Mouse (Mus musculus) heart, embryonic 16.5 days (tissue): ENCODE data around the gene Ms4a1. TPM values are rescaled to one million over a fixed set of nuclear protein-coding genes. Genes with fewer than 3 reads are reported as not detected.
"Not testable (repeated sequence)": the region's sequence is repeated elsewhere in the genome, so short reads cannot be mapped to it uniquely, and the experiment has no call there.

Experiments
- ATAC-seq: fragments of 200-750 bp; cut with Nextera tagmentation; replicated peaks from 2 replicates; pipeline ENCODE4 v1.8.0; 2017; ENCODE audit warnings: moderate number of reproducible peaks; ENCODE audit not compliant: insufficient read depth, low FRiP score; ENCODE audit errors: extremely low read depth
- H3K27ac ChIP-seq: fragments of 300-500 bp; sonication (generic); 2 replicates; pipeline ENCODE4 v1.5.1; 2014; ENCODE audit warnings: mild to moderate bottlenecking, low read length, control low read depth, moderate library complexity
- H3K27me3 ChIP-seq: fragments of 300-500 bp; sonication (generic); 2 replicates; pipeline ENCODE4 v1.6.1; 2014; ENCODE audit warnings: low read length, mixed read lengths; ENCODE audit not compliant: control insufficient read depth, insufficient read depth
- H3K36me3 ChIP-seq: fragments of 300-500 bp; sonication (generic); 2 replicates; pipeline ENCODE4 v1.6.1; 2014; ENCODE audit not compliant: control insufficient read depth, insufficient read depth
- H3K4me1 ChIP-seq: fragments of 300-500 bp; sonication (generic); 2 replicates; pipeline ENCODE4 v1.6.1; 2014; ENCODE audit warnings: low read length, mixed read lengths; ENCODE audit not compliant: control insufficient read depth, insufficient read depth
- H3K4me2 ChIP-seq: fragments of 300-500 bp; sonication (generic); 2 replicates; pipeline ENCODE4 v1.6.1; 2014; ENCODE audit warnings: low read depth, mild to moderate bottlenecking, control low read depth, low read length
- H3K4me3 ChIP-seq: fragments of 300-500 bp; sonication (generic); 2 replicates; pipeline ENCODE4 v1.5.1; 2014; ENCODE audit warnings: mild to moderate bottlenecking, control low read depth, low read length
- H3K9ac ChIP-seq: fragments of 300-500 bp; sonication (generic); 2 replicates; pipeline ENCODE4 v1.6.1; 2014; ENCODE audit warnings: low read length, control low read depth
- H3K9me3 ChIP-seq: fragments of 300-500 bp; sonication (generic); replicated peaks from 2 replicates; pipeline ENCODE4 v1.6.1; 2016; ENCODE audit warnings: low read length; ENCODE audit not compliant: control insufficient read depth
- WGBS: fragments of 180-500 bp; shearing (Covaris S2); extraction: QIAGEN DNeasy Blood & Tissue Kit; methylation state at CpG from one replicate; pipeline ENCODE4 v1.1.7; 2014; 5-methylcytosine and 5-hydroxymethylcytosine counted together
- polyA plus RNA-seq: library from polyadenylated mRNA; unstranded; fragments of >200 nt; fragmentation: Nextera tagmentation; extraction: Ambion mirVana; gene quantifications from 2 replicates; pipeline ENCODE4 v1.2.1, GENCODE M21; 2015

Ms4a1 gene
- polyA plus RNA-seq, 1 experiment from 2014 or later = not detected

DNA sequence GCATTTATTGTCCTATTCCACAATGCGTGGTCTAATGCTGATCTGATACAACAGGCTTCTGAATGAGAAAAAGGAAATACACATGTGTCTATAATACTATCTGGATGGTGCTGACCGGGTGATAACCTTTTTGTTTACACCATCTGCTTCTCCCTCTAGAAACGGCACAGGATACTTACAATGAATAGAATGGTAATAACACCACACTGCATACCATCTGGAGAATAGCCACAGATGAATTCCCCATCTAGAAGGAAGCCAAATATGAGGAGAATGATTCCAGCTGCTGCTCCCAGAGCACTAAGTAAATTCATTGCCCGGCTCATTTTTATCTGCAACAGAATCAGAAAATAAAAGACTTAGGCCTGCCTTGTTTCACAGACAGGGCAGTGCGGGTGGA lies 10.4 kb upstream of the Ms4a1 start:
- H3K27me3 ChIP-seq = no peaks in the 10 kb centered on the region
- 58% methylated on average over 5 of the region's 5 CpGs for WGBS
- no peak overlapping the region for H3K4me2 ChIP-seq
- no peak overlapping the region for H3K27ac ChIP-seq
- ATAC-seq = no peak
- H3K36me3 ChIP-seq = no peaks in the 10 kb centered on the region
- H3K9me3 ChIP-seq = no peaks in the 10 kb centered on the region
- H3K4me1 ChIP-seq = no peaks in the 10 kb centered on the region
- H3K4me3 ChIP-seq = no peak overlapping the region
- no peak overlapping the region for H3K9ac ChIP-seq

DNA sequence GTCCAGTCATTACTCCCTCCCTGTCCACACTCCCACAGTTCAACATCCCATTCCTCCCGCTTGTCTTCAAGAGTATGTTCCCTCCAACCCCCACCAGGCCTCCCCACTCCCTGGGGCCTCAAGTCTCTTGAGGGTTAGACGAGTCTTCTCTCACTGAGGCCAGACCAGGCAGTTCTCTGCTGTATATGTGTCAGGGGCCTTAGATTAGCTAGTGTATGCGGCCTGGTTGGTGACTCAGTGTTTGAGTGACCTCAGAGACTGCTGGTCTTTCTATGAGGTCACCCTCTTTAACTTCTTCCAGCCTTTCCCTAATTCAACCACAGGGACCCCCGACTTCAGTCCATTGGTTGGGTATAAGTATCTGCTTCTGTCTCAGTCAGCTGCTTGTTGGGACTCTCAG lies 915 bp upstream of the Ms4a1 start:
- WGBS = 63% methylated on average over 4 of the region's 4 CpGs
- Histone ChIP-seq H3K9me3 (no peaks in the 10 kb centered on the region), H3K27me3 (no peaks in the 10 kb centered on the region), H3K4me1 (no peaks in the 10 kb centered on the region), H3K4me2 (no peak overlapping the region), H3K9ac (no peak overlapping the region), H3K4me3 (no peak overlapping the region), H3K27ac (no peak overlapping the region), H3K36me3 (no peaks in the 10 kb centered on the region)
- no peak for ATAC-seq

DNA sequence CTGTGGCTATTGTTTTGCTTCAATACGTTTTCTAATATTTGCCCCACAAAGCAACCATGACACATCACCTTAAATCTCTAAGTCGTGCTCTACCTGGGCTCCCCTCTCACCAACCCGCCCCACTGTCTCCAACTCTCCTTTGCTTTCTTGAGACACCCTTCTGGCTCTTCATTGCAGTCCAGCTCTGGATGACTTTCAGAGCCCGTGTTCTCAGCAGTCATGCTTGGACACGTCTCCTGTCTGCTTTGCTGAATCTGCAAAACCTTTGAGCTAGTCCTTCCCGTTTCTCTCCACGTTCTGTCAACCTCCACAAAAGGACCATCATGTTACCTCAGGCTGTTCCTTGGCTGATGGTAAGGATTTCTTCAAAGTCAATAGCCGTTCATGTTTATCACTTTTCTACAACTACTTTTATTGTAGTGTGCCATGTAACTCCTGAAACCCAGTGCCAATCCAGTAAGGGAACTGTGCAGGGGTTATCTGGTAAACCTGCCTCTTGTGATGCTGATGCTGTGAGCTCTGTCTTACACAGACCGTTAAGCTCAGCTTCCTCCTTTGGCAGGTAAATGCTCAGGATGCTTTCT lies 1.3 kb downstream of the Ms4a1 start:
- no peak overlapping the region for H3K4me3 ChIP-seq
- no peaks in the 10 kb centered on the region for H3K36me3 ChIP-seq
- H3K4me2 ChIP-seq = no peak overlapping the region
- no peak overlapping the region for H3K27ac ChIP-seq
- ATAC-seq = no peak
- no peaks in the 10 kb centered on the region for H3K9me3 ChIP-seq
- whole genome bisulfite sequencing = 76% methylated on average over 9 of the region's 9 CpGs
- no peaks in the 10 kb centered on the region for H3K4me1 ChIP-seq
- no peak overlapping the region for H3K9ac ChIP-seq
- H3K27me3 ChIP-seq = no peaks in the 10 kb centered on the region

DNA sequence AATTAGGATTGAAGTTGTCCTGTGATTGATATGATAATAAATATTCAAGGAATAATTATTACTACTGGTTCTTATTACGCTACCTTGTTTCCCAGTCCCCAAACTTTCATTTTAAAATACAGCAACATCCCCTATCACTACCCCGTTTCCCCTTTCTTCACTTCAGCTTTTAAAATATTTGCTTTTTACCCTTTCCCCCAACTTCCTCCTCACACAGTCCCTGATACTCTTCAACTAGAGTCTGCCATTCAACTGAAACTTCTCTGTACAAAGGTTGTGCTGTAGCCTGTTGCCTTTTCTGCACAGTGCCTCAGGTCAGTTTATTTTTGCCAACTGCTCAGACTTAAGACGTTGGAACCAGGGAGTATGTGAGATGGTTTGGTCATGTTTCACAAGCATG lies 2.5 kb downstream of the Ms4a1 start:
- Histone ChIP-seq H3K27me3 (no peaks in the 10 kb centered on the region), H3K4me1 (no peaks in the 10 kb centered on the region), H3K4me3 (no peak overlapping the region), H3K9ac (no peak overlapping the region), H3K4me2 (no peak overlapping the region), H3K9me3 (no peaks in the 10 kb centered on the region), H3K27ac (no peak overlapping the region), H3K36me3 (no peaks in the 10 kb centered on the region)
- no peak for ATAC-seq
- 66% methylated on average over 3 of the region's 3 CpGs for WGBS

DNA sequence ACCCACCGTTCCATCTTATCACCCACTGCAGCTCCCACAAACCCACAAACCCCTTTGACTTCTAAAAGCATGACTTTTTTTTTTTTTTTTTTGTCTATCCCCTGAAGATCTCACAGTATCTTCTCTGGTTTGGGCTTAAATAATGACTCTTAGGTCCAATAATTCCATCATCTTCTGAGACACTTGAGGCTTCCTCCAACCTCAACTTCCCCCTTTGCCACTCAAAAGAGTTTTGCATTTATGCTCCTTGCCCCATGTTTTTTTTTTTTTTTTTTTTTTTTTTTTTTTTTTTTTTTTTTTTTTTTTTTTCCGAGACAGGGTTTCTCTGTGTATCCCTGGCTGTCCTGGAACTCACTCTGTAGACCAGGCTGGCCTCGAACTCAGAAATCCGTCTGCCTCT lies 3.1 kb downstream of the Ms4a1 start:
- not testable (repeated sequence) for H3K9ac ChIP-seq, H3K4me1 ChIP-seq, H3K27me3 ChIP-seq, H3K4me3 ChIP-seq, H3K27ac ChIP-seq, ATAC-seq, H3K4me2 ChIP-seq, H3K36me3 ChIP-seq, H3K9me3 ChIP-seq
- WGBS = 56% methylated on average over 4 of the region's 4 CpGs

DNA sequence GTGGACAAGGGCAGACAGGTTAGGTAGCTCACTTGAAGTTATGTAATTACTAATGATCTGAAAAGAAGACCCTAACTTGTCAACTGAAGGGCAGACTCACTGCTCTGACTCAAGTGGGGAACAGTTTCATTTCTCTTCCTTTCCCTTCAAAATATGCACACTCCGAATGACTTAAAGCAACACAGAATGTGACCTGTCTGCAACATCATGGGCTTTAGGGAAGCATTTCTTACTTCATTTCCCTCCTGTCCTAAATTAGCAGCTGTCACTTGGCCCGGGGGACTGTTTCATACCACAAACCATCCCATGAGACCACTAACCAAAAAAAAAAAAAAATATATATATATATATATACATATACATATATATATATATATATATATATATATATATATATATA lies 4.5 kb downstream of the Ms4a1 start:
- Histone ChIP-seq H3K36me3 (no peaks in the 10 kb centered on the region), H3K27me3 (no peaks in the 10 kb centered on the region), H3K9ac (no peak overlapping the region), H3K27ac (no peak overlapping the region), H3K4me3 (no peak overlapping the region), H3K4me1 (no peaks in the 10 kb centered on the region), H3K4me2 (no peak overlapping the region), H3K9me3 (no peaks in the 10 kb centered on the region)
- 80% methylated on average over 2 of the region's 2 CpGs for WGBS
- ATAC-seq = no peak

DNA sequence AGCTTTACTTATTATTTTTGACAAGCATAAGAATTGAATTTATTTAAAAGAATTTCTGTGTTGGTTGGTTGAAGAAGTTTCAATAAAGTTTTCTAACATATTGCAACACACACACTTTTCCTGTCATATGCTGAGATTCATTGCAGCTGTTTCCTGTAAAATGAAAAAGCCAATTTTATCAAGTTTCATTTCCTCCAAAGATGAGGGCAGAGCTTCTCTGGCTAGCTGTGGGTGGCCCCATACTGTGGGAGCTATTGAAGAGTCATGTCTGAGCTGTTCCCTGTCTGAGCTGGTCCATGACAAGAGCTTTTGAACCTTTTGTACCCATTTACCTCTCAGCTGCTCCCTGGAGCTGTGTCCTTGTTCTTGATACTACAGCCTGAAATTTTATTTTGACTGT lies 21.8 kb downstream of the Ms4a1 start:
- Histone ChIP-seq H3K27me3 (no peaks in the 10 kb centered on the region), H3K27ac (no peak overlapping the region), H3K4me2 (no peak overlapping the region), H3K4me3 (no peak overlapping the region), H3K36me3 (no peaks in the 10 kb centered on the region), H3K9me3 (no peaks in the 10 kb centered on the region), H3K9ac (no peak overlapping the region), H3K4me1 (no peaks in the 10 kb centered on the region)
- no peak for ATAC-seq

DNA sequence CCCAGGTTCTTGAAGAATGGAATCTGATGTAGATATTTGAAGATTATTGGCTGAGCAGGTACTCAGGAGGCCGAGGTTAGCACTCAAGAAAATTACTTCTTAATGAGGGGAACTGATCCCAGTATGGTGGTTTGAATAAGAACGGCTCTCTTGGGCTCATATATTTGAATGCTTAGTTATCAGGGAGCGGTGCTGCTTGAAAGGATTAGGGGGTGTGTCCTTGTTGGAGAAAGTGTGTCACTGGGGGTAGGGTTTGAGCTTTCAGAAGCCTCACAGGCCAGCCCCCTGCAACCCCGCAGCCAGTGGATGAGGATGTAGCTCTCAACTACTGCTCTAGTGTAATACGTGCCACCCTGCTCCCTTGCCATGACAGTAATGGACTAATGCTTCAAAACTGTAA lies 23.5 kb downstream of the Ms4a1 start:
- no peaks in the 10 kb centered on the region for H3K36me3 ChIP-seq
- H3K4me3 ChIP-seq = no peak overlapping the region
- H3K9ac ChIP-seq = no peak overlapping the region
- H3K9me3 ChIP-seq = no peaks in the 10 kb centered on the region
- no peaks in the 10 kb centered on the region for H3K4me1 ChIP-seq
- H3K4me2 ChIP-seq = no peak overlapping the region
- H3K27me3 ChIP-seq = no peaks in the 10 kb centered on the region
- ATAC-seq = no peak
- H3K27ac ChIP-seq = no peak overlapping the region
- WGBS = 61% methylated on average over 5 of the region's 5 CpGs

DNA sequence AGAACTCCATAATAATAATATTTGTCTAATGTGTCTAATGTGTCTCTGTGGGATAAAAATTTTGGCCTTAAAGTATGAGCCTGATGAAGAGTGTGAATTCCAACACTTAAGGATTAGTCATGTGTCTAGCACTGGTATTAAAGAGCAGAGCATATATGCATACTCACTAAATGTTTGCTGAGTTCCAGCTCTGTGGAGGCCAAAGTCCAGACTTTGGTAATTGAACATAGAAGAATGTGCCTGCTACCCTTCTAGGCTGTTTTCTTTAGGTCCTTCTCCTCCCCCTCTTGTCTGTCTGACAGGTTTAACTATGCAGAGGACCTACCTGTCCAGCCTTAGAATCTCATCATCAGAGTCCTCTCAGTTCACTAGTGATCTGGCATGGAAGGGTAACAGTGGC lies 30.2 kb downstream of the Ms4a1 start:
- no peak for ATAC-seq
- H3K9ac ChIP-seq = no peak overlapping the region
- no peak overlapping the region for H3K4me3 ChIP-seq
- no peak overlapping the region for H3K27ac ChIP-seq
- no peaks in the 10 kb centered on the region for H3K4me1 ChIP-seq
- H3K36me3 ChIP-seq = no peaks in the 10 kb centered on the region
- no peaks in the 10 kb centered on the region for H3K9me3 ChIP-seq
- no peaks in the 10 kb centered on the region for H3K27me3 ChIP-seq
- no peak overlapping the region for H3K4me2 ChIP-seq
